Mouse (Mus musculus) hindbrain, embryonic 16.5 days (tissue): ENCODE data around the gene Agmat. TPM values are rescaled to one million over a fixed set of nuclear protein-coding genes. Genes with fewer than 3 reads are reported as not detected.

Experiments used
- polyA plus RNA-seq: library from polyadenylated mRNA; unstranded; fragments of >200 nt; fragmentation: Nextera tagmentation; extraction: Ambion mirVana; gene quantifications from 2 replicates; pipeline ENCODE4 v1.2.1, GENCODE M21; 2015

Gene Agmat
- polyA plus RNA-seq, 1 experiment from 2014 or later = 0.29 TPM

Other genes starting within 250 kb of the Agmat start
- gene Spen, start 208.1 kb upstream of the Agmat start, polyA plus RNA-seq = 10.1 and 11.8 TPM in 2 replicates
- 42.9 and 51.5 TPM in 2 replicates for gene Fblim1, start 140.6 kb upstream of the Agmat start, polyA plus RNA-seq
- 0.34 and 0.45 TPM in 2 replicates for gene Tmem82, start 128.0 kb upstream of the Agmat start, polyA plus RNA-seq
- 0.54 and 0.81 TPM in 2 replicates for gene Slc25a34, start 122.9 kb upstream of the Agmat start, polyA plus RNA-seq
- gene Plekhm2, start 81.8 kb upstream of the Agmat start, polyA plus RNA-seq = 6.5 and 6.7 TPM in 2 replicates
- 0.32 TPM in 1 of 2 replicates, not detected in the other for gene Rsc1a1, start 61.1 kb upstream of the Agmat start, polyA plus RNA-seq
- 11.0 and 12.6 TPM in 2 replicates for gene Ddi2, start 23.3 kb upstream of the Agmat start, polyA plus RNA-seq
- 5.9 and 6.7 TPM in 2 replicates for gene Dnajc16, start 44.3 kb downstream of the Agmat start, polyA plus RNA-seq
- gene Casp9, start 46.9 kb downstream of the Agmat start, polyA plus RNA-seq = 22.2 and 23.5 TPM in 2 replicates
- gene Cela2a, start 79.5 kb downstream of the Agmat start, polyA plus RNA-seq = not detected in 2 replicates
- not detected in 2 replicates for gene Ctrc, start 99.7 kb downstream of the Agmat start, polyA plus RNA-seq
- 77.6 and 78.6 TPM in 2 replicates for gene Efhd2, start 128.2 kb downstream of the Agmat start, polyA plus RNA-seq